Mouse (Mus musculus) right cerebral cortex, adult 2 months (tissue): ENCODE data around the gene Slx4.
"Not testable (repeated sequence)": the region's sequence is repeated elsewhere in the genome, so short reads cannot be mapped to it uniquely, and the experiment has no call there.

Experiments
- DNase-seq, 2 experiments: peaks; one replicate each; pipeline ENCODE4 v3.0.0; 2021 to 2022; ENCODE audit warnings: low spot score in 2 of 2

The Slx4 gene

GRCm38 (mm10) chr16:4012882-4013570 lies 9.5 kb upstream of the Slx4 start:
- DNase-seq, result no peak

- no peak for DNase-seq
Measured at GRCm38 (mm10) chr16:3988410-3988809, 15.2 kb downstream of the Slx4 start.

- DNase-seq, result no peak
Measured at GRCm38 (mm10) chr16:3983146-3983700, 20.3 kb downstream of the Slx4 start.

GRCm38 (mm10) chr16:3982173-3982572 lies 21.4 kb downstream of the Slx4 start:
- DNase-seq, result no peak

- no peak for DNase-seq
Measured at GRCm38 (mm10) chr16:3976712-3977111, 26.9 kb downstream of the Slx4 start.

GRCm38 (mm10) chr16:3976251-3976671 lies 27.3 kb downstream of the Slx4 start, which contains the start of gene Nlrc3:
TSS of gene Nlrc3 (minus strand) at chr16:3976632.
- no peak for DNase-seq

GRCm38 (mm10) chr16:3975658-3976057 lies 27.9 kb downstream of the Slx4 start:
- no peak for DNase-seq

- not testable (repeated sequence) for DNase-seq
Measured at GRCm38 (mm10) chr16:3974456-3974855, 29.1 kb downstream of the Slx4 start.

- no peak for DNase-seq
Measured at GRCm38 (mm10) chr16:3965534-3965933, 38.0 kb downstream of the Slx4 start.

GRCm38 (mm10) chr16:3964990-3965389 lies 38.6 kb downstream of the Slx4 start:
- DNase-seq, result no peak

GRCm38 (mm10) chr16:3959261-3959660 lies 44.3 kb downstream of the Slx4 start:
- no peak for DNase-seq

GRCm38 (mm10) chr16:3956369-3956768 lies 47.2 kb downstream of the Slx4 start:
- DNase-seq, result no peak

- no peak for DNase-seq
Measured at GRCm38 (mm10) chr16:3951141-3951540, 52.4 kb downstream of the Slx4 start.

GRCm38 (mm10) chr16:3934701-3935100 lies 68.9 kb downstream of the Slx4 start:
- no peak for DNase-seq

GRCm38 (mm10) chr16:3934091-3934490 lies 69.5 kb downstream of the Slx4 start:
- DNase-seq, result no peak

- DNase-seq, result no peak
Measured at GRCm38 (mm10) chr16:3933536-3933935, 70.0 kb downstream of the Slx4 start.

GRCm38 (mm10) chr16:3929151-3929550 lies 74.4 kb downstream of the Slx4 start:
- DNase-seq, result no peak
